Mouse (Mus musculus) neutrophil, adult 5-6 weeks (primary cell): ENCODE measurements around the gene Pdpk1. TPM values are rescaled to one million over a fixed set of nuclear protein-coding genes. Genes with fewer than 3 reads are reported as not detected.
A peak's percentile ranks its signal among the peaks of the same experiment; 100 is the strongest.

Experiments
- ATAC-seq: fragments of 151-379, 151-347 bp; 2 replicates; pipeline ENCODE4 v1.8.0; 2017; ENCODE audit warnings: mild to moderate bottlenecking, moderate TSS enrichment; ENCODE audit not compliant: insufficient number of reproducible peaks, poor library complexity, low FRiP score, severe bottlenecking; ENCODE audit errors: extremely low read depth
- total RNA-seq: library from RNA; stranded (forward); fragments of 200-1000 nt; gene quantifications from 2 replicates; pipeline ENCODE4 v1.2.3, GENCODE M21; 2017

Pdpk1 gene
- 57.5 and 63.3 TPM in 2 replicates for total RNA-seq

- no peak for ATAC-seq
Observed at GRCm38 (mm10) chr17:24150824-24151223, at the start of gene Pdpk1. TSS of gene Pdpk1 (minus strand) at chr17:24150924.

- no peak for ATAC-seq
Observed at GRCm38 (mm10) chr17:24199741-24200140, 49.0 kb upstream of the Pdpk1 start.

- no peak for ATAC-seq
Observed at GRCm38 (mm10) chr17:24199252-24199651, 48.5 kb upstream of the Pdpk1 start.

GRCm38 (mm10) chr17:24197032-24197824 is 46.5 kb upstream of the Pdpk1 start:
- ATAC-seq: no peak

- ATAC-seq: no peak
Observed at GRCm38 (mm10) chr17:24195349-24195748, 44.6 kb upstream of the Pdpk1 start.

GRCm38 (mm10) chr17:24193769-24194168 is 43.0 kb upstream of the Pdpk1 start:
- ATAC-seq: no peak

- ATAC-seq: no peak
Observed at GRCm38 (mm10) chr17:24193268-24193667, 42.5 kb upstream of the Pdpk1 start.

- ATAC-seq: peak; percentile 48; the same call in 1 of the 2 replicates
Observed at GRCm38 (mm10) chr17:24192848-24193247, 42.1 kb upstream of the Pdpk1 start.

GRCm38 (mm10) chr17:24191481-24191880 is 40.8 kb upstream of the Pdpk1 start:
- no peak for ATAC-seq

- ATAC-seq: no peak
Observed at GRCm38 (mm10) chr17:24190934-24191333, 40.2 kb upstream of the Pdpk1 start.

GRCm38 (mm10) chr17:24174259-24174658 is 23.5 kb upstream of the Pdpk1 start:
- no peak for ATAC-seq

- ATAC-seq: peak; percentile 55; the same call in 1 of the 2 replicates
Observed at GRCm38 (mm10) chr17:24173423-24173822, 22.7 kb upstream of the Pdpk1 start.

- ATAC-seq: peak; percentile 22; the same call in 1 of the 2 replicates
Observed at GRCm38 (mm10) chr17:24171738-24172137, 21.0 kb upstream of the Pdpk1 start.

- no peak for ATAC-seq
Observed at GRCm38 (mm10) chr17:24170729-24171128, 20.0 kb upstream of the Pdpk1 start.

- no peak for ATAC-seq
Observed at GRCm38 (mm10) chr17:24170125-24170524, 19.4 kb upstream of the Pdpk1 start.

- peak; percentile 75 for ATAC-seq
Observed at GRCm38 (mm10) chr17:24169317-24170065, 18.8 kb upstream of the Pdpk1 start, which contains the start of gene Atp6v0c. TSS of gene Atp6v0c (minus strand) at chr17:24169702.

- ATAC-seq: 0 out of 2 replicates have a peak, but pooled peaks have one; percentile 5
Observed at GRCm38 (mm10) chr17:24168590-24169277, 18.0 kb upstream of the Pdpk1 start.

- ATAC-seq: no peak
Observed at GRCm38 (mm10) chr17:24167891-24168505, 17.3 kb upstream of the Pdpk1 start.

- ATAC-seq: no peak
Observed at GRCm38 (mm10) chr17:24167120-24167519, 16.4 kb upstream of the Pdpk1 start.
